Comparison of ENCODE assay signal across 9 mouse cellular contexts in genomic region chr17:87378354-87379159, GRCm38 (mm10). TPM values are rescaled to one million over a fixed set of nuclear protein-coding genes. Genes with fewer than 3 reads are reported as not detected.
A peak's percentile ranks its signal among the peaks of the same experiment; 100 is the strongest.
DNase-seq lines count a peak whose midpoint lies in the region; ATAC-seq lines count a peak whose summit lies in the region.
"Had no signal": no experiment of that assay in that cellular context is flagged by ENCODE, and none has a peak within 500 bp of the region (broad histone marks: within the 10 kb centered on the region; RNA-seq: fewer than 3 reads in every experiment).

No protein-coding gene starts in this region.

- no peaks in the 10 kb centered on the region for H3K36me3 ChIP-seq in forebrain, embryonic 16.5 days (ENCODE audit: control insufficient read depth, insufficient read depth)
- no peaks in the 10 kb centered on the region for H3K36me3 ChIP-seq in intestine, embryonic 15.5 days
- no peaks in the 10 kb centered on the region for H3K36me3 ChIP-seq in limb, embryonic 13.5 days

- H3K4me3 ChIP-seq in forebrain, embryonic 16.5 days (replicated peaks; ENCODE audit: low read length), result no peak overlapping the region
- no peak overlapping the region for H3K4me3 ChIP-seq in intestine, embryonic 15.5 days (replicated peaks)
- no peak overlapping the region for H3K4me3 ChIP-seq in limb, embryonic 13.5 days

- peak overlapping the region; percentile 68 for H3K27ac ChIP-seq in forebrain, embryonic 16.5 days (ENCODE audit: low read length)
- H3K27ac ChIP-seq in intestine, embryonic 15.5 days, result peak overlapping the region; percentile 70
- H3K27ac ChIP-seq in limb, embryonic 13.5 days, result peak overlapping the region; percentile 39; the same call in 1 of the 2 replicates

- H3K9me3 ChIP-seq in forebrain, embryonic 16.5 days (ENCODE audit: control insufficient read depth, low read length), result no peaks in the 10 kb centered on the region
- no peaks in the 10 kb centered on the region for H3K9me3 ChIP-seq in intestine, embryonic 15.5 days
- H3K9me3 ChIP-seq in limb, embryonic 13.5 days, result no peaks in the 10 kb centered on the region

- DNase-seq in monocyte, adult 2 months (ENCODE audit: low read depth in 1 of 2, low spot score in 2 of 2), result peak; percentile 20 to 35
- DNase-seq in retina, embryonic 14.5 days (ENCODE audit: low spot score), result peak; percentile 73
- DNase-seq in spleen, adult 12 weeks (ENCODE audit: low spot score), result no peak
- DNase-seq in cerebellum, adult 18-20 months, result no peak

- peak overlapping the region; percentile 22; the same call in 1 of the 2 replicates for H3K9ac ChIP-seq in forebrain, embryonic 16.5 days (replicated peaks; ENCODE audit: low read depth, low read length)
- no peak overlapping the region for H3K9ac ChIP-seq in intestine, embryonic 15.5 days
- H3K9ac ChIP-seq in limb, embryonic 13.5 days, result no peak overlapping the region

- ATAC-seq in monocyte, adult 5-6 weeks (replicated peaks; ENCODE audit: insufficient number of reproducible peaks, low FRiP score, low TSS enrichment, poor library complexity, severe bottlenecking), result no peak
- peak; percentile 76 for ATAC-seq in forebrain, embryonic 16.5 days
- peak; percentile 34; the same call in 1 of the 2 replicates for ATAC-seq in intestine, embryonic 15.5 days
- ATAC-seq in limb, embryonic 13.5 days (ENCODE audit: low FRiP score, low read depth), result no peak

- no peaks in the 10 kb centered on the region for H3K27me3 ChIP-seq in forebrain, embryonic 16.5 days (replicated peaks; ENCODE audit: control insufficient read depth, insufficient read depth, low read length)
- no peaks in the 10 kb centered on the region for H3K27me3 ChIP-seq in intestine, embryonic 15.5 days (replicated peaks)
- no peaks in the 10 kb centered on the region for H3K27me3 ChIP-seq in limb, embryonic 13.5 days

- H3K4me2 ChIP-seq in forebrain, embryonic 16.5 days (ENCODE audit: low read length), result no peak overlapping the region
- no peak overlapping the region; the same call in 1 of the 2 replicates for H3K4me2 ChIP-seq in intestine, embryonic 15.5 days (replicated peaks)
- H3K4me2 ChIP-seq in limb, embryonic 13.5 days (replicated peaks), result no peak overlapping the region; the same call in 1 of the 2 replicates

- peaks cover 28% of the 10 kb centered on the region for H3K4me1 ChIP-seq in forebrain, embryonic 16.5 days (replicated peaks; ENCODE audit: control insufficient read depth, insufficient read depth, low read length)
- H3K4me1 ChIP-seq in intestine, embryonic 15.5 days (replicated peaks), result peaks cover 49% of the 10 kb centered on the region
- peaks cover 54% of the 10 kb centered on the region for H3K4me1 ChIP-seq in limb, embryonic 13.5 days

- 46% methylated on average over 16 of the region's 16 CpGs for WGBS in forebrain, embryonic 16.5 days
- WGBS in intestine, embryonic 15.5 days, result 55% methylated on average over 16 of the region's 16 CpGs
- 57% methylated on average over 16 of the region's 16 CpGs for WGBS in limb, embryonic 13.5 days

RNA-seq across cellular contexts. Expression of gene Stpg4, which starts 49.0 kb away (rescaled TPM):
- total RNA-seq in monocyte, adult 5-6 weeks (2017), result not detected in 3 replicates
- polyA plus RNA-seq in forebrain, embryonic 16.5 days (2015; fragmentation: Nextera tagmentation; extraction: Ambion mirVana), result not detected in 2 replicates
- not detected in 2 replicates for polyA plus RNA-seq in intestine, embryonic 15.5 days (2015; fragmentation: Nextera tagmentation; extraction: Ambion mirVana)
- polyA plus RNA-seq in limb, embryonic 13.5 days (2015; fragmentation: Nextera tagmentation; extraction: Ambion mirVana), result not detected in 2 replicates
- total RNA-seq: common myeloid progenitor, adult 5-6 weeks had no signal

Comparison
In these comparisons a context has a peak if more than half of its experiments do, and no peak if none do; other contexts are left out.
1. DNase-seq: peak in monocyte, adult 2 months (2 of 2) and retina, embryonic 14.5 days (single experiment); none in spleen, adult 12 weeks (single experiment) and cerebellum, adult 18-20 months (0 of 2).
2. ATAC-seq: peak in forebrain, embryonic 16.5 days (single experiment) and intestine, embryonic 15.5 days (single experiment); none in monocyte, adult 5-6 weeks (single experiment) and limb, embryonic 13.5 days (single experiment).
3. Peak in every context shown above with its lines, with median percentiles within 50 percentile points of each other: H3K27ac ChIP-seq.